Mouse (Mus musculus): ENCODE data around the gene Ppp2r1b. TPM values are rescaled to one million over a fixed set of nuclear protein-coding genes. Genes with fewer than 3 reads are reported as not detected.

Ppp2r1b gene
- polyA plus RNA-seq (2012; ENCODE audit: insufficient read depth, insufficient read length, missing spikeins) = 35.1 and 41.6 TPM in 2 replicates

DNA sequence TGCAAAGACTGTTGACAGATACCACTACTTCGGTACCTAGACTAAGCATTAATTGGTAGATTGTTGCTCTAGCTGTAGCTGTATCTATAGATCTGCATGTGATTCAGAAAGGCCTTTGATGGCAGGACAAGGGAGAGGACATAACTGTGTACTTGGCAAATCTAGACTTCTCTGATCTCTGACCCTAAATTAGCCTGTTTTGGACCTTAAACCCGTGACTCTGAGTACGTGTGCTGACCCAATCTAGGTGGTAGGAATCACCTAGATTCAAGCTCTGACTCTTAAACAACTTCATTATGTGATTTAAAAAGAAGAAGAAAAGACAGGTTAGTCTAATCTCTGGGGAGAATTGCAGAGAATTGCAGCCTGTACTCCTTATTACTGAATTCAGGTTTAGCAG is at the start of gene Ppp2r1b:
Ppp2r1b (plus strand) TSS at position 221 of the 400 bp plus-strand sequence.
- no peak within 1 kb of the TSS for H3K4me3 ChIP-seq (ENCODE audit: insufficient read depth, low read depth, low read length)
- H3K4me1 ChIP-seq (ENCODE audit: control insufficient read depth, insufficient read depth, insufficient read length, low read length) = peaks cover 12% of the 10 kb centered on the region
- H3K27ac ChIP-seq (replicated peaks; ENCODE audit: low read depth, low read length) = no peak within 1 kb of the TSS

DNA sequence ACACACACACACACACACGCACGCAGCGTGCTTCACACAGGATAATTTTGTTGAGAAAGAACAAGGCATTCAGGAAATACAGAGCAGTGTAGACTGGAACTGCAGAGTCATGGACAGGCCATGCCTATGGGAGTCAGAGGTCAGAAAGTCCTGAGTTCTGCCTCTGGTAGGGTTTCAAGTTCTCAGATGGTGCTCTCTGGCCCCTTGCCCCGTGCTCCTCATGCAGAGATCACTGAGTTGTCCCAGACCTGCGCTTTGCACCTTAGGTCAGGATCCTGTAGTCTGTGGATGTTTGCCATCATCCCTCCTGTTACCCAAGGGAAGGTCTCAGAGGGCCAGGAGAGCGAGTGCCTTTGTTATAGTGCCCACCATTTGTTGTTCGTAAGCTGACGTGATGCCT is 48.3 kb upstream of the Ppp2r1b start:
- Histone ChIP-seq H3K27ac (replicated peaks; ENCODE audit: low read depth, low read length) (peak overlapping the region; percentile 87), H3K4me1 (ENCODE audit: control insufficient read depth, insufficient read depth, insufficient read length, low read length) (peaks cover 12% of the 10 kb centered on the region), H3K4me3 (ENCODE audit: insufficient read depth, low read depth, low read length) (no peak overlapping the region)

DNA sequence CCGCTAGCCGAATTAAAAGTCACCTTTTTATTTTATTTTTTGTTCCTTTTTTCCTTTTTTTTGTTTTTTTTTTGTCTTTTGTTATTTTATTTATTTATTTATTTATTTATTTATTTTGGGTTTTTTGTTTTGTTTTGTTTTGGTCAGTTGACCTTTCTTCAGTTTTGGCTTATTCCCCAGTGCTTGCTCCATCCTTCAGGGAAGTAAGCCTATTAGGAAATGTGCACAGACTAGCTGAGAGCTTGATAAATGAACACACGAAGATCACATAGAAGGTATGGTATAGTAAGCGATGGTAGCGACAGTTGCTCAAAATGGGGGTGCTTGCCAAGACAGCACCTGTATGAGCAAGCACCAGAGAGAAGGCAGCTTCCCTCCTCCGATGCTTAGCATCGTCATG is 47.5 kb upstream of the Ppp2r1b start:
- H3K27ac ChIP-seq (replicated peaks; ENCODE audit: low read depth, low read length) = peak overlapping the region; percentile 98
- no peak overlapping the region for H3K4me3 ChIP-seq (ENCODE audit: insufficient read depth, low read depth, low read length)
- H3K4me1 ChIP-seq (ENCODE audit: control insufficient read depth, insufficient read depth, insufficient read length, low read length) = peaks cover 12% of the 10 kb centered on the region

- Histone ChIP-seq H3K27ac (replicated peaks; ENCODE audit: low read depth, low read length) (peak overlapping the region; percentile 98), H3K4me3 (ENCODE audit: insufficient read depth, low read depth, low read length) (no peak overlapping the region), H3K4me1 (ENCODE audit: control insufficient read depth, insufficient read depth, insufficient read length, low read length) (peaks cover 14% of the 10 kb centered on the region)
These were observed 46.7 kb upstream of the Ppp2r1b start for GRCm38 (mm10) chr9:50798368-50798767.

DNA sequence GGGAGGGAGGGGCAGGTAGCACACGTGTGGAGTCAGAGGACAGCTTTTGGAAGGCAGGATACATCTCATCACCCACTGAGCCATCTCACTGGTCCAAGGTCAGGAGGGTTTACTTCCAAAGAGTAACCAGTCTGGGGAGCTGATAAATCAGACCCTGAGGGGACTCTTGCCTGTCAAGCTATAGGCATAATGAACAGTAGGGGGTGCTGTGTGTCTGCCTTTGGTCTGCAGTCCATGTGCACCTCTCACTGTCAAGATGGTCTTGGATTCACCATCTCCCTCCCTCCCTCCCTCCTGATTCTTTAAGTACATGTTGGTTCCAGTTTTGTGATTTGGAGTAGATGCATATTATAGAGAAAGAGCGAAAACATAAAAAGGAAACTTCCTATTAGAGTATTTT is 44.1 kb upstream of the Ppp2r1b start:
- H3K4me1 ChIP-seq (ENCODE audit: control insufficient read depth, insufficient read depth, insufficient read length, low read length) = peaks cover 12% of the 10 kb centered on the region
- H3K27ac ChIP-seq (replicated peaks; ENCODE audit: low read depth, low read length) = no peak overlapping the region
- no peak overlapping the region for H3K4me3 ChIP-seq (ENCODE audit: insufficient read depth, low read depth, low read length)

GRCm38 (mm10) chr9:50803055-50803671 is 41.9 kb upstream of the Ppp2r1b start:
- Histone ChIP-seq H3K4me3 (ENCODE audit: insufficient read depth, low read depth, low read length) (no peak overlapping the region), H3K4me1 (ENCODE audit: control insufficient read depth, insufficient read depth, insufficient read length, low read length) (peaks cover 2% of the 10 kb centered on the region; the same call in 1 of the 2 replicates), H3K27ac (replicated peaks; ENCODE audit: low read depth, low read length) (0 out of 2 replicates have a peak overlapping the region, but pooled peaks have one; percentile 16)

DNA sequence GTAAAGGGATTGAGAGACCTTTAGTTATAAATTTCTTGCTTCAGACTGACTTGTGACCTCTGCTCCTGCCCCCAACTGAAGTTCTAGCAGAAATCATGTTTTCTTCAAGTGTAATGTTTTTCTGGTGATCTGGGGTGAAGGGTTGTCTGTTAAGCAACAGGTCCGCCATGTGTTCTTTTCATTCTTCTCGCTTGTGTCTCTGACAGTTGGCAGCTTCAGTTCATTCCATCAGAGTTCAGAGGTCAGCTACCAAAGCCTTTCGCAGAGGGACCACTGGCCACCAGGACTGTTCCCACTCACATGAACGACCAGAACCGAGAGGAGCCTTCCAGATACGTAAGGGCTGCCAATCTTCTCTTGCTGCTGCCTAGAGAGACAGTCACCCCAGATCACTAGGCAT is 36.6 kb upstream of the Ppp2r1b start:
- H3K4me1 ChIP-seq (ENCODE audit: control insufficient read depth, insufficient read depth, insufficient read length, low read length) = peaks cover 13% of the 10 kb centered on the region
- no peak overlapping the region for H3K4me3 ChIP-seq (ENCODE audit: insufficient read depth, low read depth, low read length)
- H3K27ac ChIP-seq (replicated peaks; ENCODE audit: low read depth, low read length) = peak overlapping the region; percentile 97

GRCm38 (mm10) chr9:50809146-50809545 is 36.0 kb upstream of the Ppp2r1b start:
- Histone ChIP-seq H3K27ac (replicated peaks; ENCODE audit: low read depth, low read length) (peak overlapping the region; percentile 99), H3K4me3 (ENCODE audit: insufficient read depth, low read depth, low read length) (no peak overlapping the region), H3K4me1 (ENCODE audit: control insufficient read depth, insufficient read depth, insufficient read length, low read length) (peaks cover 13% of the 10 kb centered on the region)

GRCm38 (mm10) chr9:50811187-50811586 is 33.9 kb upstream of the Ppp2r1b start:
- Histone ChIP-seq H3K4me1 (ENCODE audit: control insufficient read depth, insufficient read depth, insufficient read length, low read length) (peaks cover 13% of the 10 kb centered on the region), H3K27ac (replicated peaks; ENCODE audit: low read depth, low read length) (peak overlapping the region; percentile 75)

DNA sequence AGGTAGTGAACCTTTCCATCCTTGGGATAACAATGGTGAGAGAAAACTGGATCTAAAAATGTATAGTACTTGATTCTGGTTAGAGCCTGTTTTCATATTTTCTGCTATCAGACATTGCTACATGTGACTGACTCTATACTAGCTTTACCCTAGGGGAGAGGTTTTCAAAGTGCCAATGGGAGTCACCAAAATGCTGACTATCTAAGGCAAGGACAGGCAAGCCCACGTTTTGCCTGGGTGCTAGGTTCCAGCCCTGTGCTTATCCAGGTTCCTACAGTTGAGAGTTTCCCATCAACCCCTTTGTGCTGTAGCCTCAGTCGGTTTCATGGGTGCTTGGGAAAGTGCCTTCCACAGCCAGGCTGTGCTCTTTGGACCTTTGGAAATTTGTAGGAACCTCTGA is 33.4 kb upstream of the Ppp2r1b start:
- Histone ChIP-seq H3K4me1 (ENCODE audit: control insufficient read depth, insufficient read depth, insufficient read length, low read length) (peaks cover 13% of the 10 kb centered on the region), H3K27ac (replicated peaks; ENCODE audit: low read depth, low read length) (peak overlapping the region; percentile 61), H3K4me3 (ENCODE audit: insufficient read depth, low read depth, low read length) (no peak overlapping the region)

More at GRCm38 (mm10) chr9:50811187-50811586, 33.9 kb upstream of the Ppp2r1b start:
- H3K4me3 ChIP-seq (ENCODE audit: insufficient read depth, low read depth, low read length) = no peak overlapping the region

DNA sequence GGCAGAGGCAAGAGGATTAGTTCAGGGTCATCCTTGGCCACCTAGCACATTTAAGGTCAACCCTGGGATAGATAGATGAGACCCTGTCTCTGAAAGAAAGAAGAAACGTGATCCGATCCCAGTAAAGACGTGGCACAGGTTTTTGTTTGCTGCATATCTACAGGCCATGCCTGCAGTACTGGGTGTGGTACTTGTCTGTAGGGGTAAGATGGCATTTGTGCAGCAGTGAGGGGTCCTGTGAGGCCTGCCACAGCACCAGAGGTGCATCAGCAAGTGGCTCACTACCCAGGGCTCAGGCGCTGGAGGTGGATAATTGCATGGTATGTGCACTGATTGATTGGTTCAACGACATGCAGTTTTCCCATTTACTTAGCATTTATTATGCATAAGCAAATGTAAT is 31.3 kb upstream of the Ppp2r1b start:
- Histone ChIP-seq H3K4me1 (ENCODE audit: control insufficient read depth, insufficient read depth, insufficient read length, low read length) (peaks cover 12% of the 10 kb centered on the region), H3K4me3 (ENCODE audit: insufficient read depth, low read depth, low read length) (no peak overlapping the region), H3K27ac (replicated peaks; ENCODE audit: low read depth, low read length) (no peak overlapping the region)

GRCm38 (mm10) chr9:50815666-50816065 is 29.4 kb upstream of the Ppp2r1b start:
- no peak overlapping the region for H3K4me3 ChIP-seq (ENCODE audit: insufficient read depth, low read depth, low read length)
- H3K27ac ChIP-seq (replicated peaks; ENCODE audit: low read depth, low read length) = no peak overlapping the region
- H3K4me1 ChIP-seq (ENCODE audit: control insufficient read depth, insufficient read depth, insufficient read length, low read length) = peaks cover 11% of the 10 kb centered on the region; the same call in 1 of the 2 replicates

- Histone ChIP-seq H3K4me1 (ENCODE audit: control insufficient read depth, insufficient read depth, insufficient read length, low read length) (peaks cover 11% of the 10 kb centered on the region; the same call in 1 of the 2 replicates), H3K4me3 (ENCODE audit: insufficient read depth, low read depth, low read length) (no peak overlapping the region), H3K27ac (replicated peaks; ENCODE audit: low read depth, low read length) (no peak overlapping the region)
These were observed 28.6 kb upstream of the Ppp2r1b start for GRCm38 (mm10) chr9:50816512-50816911.

DNA sequence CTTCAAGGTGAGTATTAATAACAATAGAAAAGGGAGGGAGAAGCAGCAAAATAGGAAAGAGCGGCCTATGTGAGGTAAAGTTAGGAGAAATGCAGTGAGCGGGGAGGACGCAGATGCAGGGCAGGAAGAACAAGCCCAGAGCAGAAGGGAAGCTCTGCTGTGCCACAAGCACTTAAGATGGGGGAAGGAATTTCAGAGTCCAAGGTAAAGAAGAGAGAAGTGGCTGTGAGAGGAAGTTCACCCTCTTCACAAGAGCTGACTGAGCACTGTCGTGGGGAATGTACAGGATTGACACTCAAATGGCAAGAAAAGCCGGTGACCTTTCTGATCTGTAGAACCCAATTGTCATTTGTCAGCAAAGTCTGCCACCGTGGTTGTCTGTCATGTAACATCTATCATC is 27.1 kb upstream of the Ppp2r1b start:
- no peak overlapping the region for H3K4me3 ChIP-seq (ENCODE audit: insufficient read depth, low read depth, low read length)
- H3K4me1 ChIP-seq (ENCODE audit: control insufficient read depth, insufficient read depth, insufficient read length, low read length) = peaks cover 2% of the 10 kb centered on the region; the same call in 1 of the 2 replicates
- 0 out of 2 replicates have a peak overlapping the region, but pooled peaks have one; percentile 4 for H3K27ac ChIP-seq (replicated peaks; ENCODE audit: low read depth, low read length)

DNA sequence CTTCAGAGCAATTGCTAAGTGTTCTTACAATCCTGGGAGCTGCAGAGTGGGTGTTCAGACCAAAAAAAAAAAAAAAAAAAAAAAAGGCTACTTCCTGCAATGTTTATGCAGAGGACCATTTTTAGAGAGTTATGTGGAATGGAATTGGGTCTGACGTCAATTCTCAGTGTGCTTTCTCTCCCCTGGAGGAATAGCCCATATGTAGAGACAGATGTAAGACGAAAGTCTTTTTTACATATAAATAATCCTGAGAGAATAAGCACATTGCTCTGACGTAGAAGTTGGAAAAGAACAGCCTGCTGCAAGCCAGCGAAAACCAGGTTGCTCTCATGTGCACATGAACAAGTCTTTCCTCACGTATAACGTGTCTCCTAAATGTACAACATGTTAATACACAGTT is 25.4 kb upstream of the Ppp2r1b start:
- peaks cover 2% of the 10 kb centered on the region; the same call in 1 of the 2 replicates for H3K4me1 ChIP-seq (ENCODE audit: control insufficient read depth, insufficient read depth, insufficient read length, low read length)
- H3K4me3 ChIP-seq (ENCODE audit: insufficient read depth, low read depth, low read length) = no peak overlapping the region
- 0 out of 2 replicates have a peak overlapping the region, but pooled peaks have one; percentile 46 for H3K27ac ChIP-seq (replicated peaks; ENCODE audit: low read depth, low read length)

GRCm38 (mm10) chr9:50821651-50822050 is 23.4 kb upstream of the Ppp2r1b start:
- H3K27ac ChIP-seq (replicated peaks; ENCODE audit: low read depth, low read length) = no peak overlapping the region
- H3K4me3 ChIP-seq (ENCODE audit: insufficient read depth, low read depth, low read length) = no peak overlapping the region
- peaks cover 2% of the 10 kb centered on the region; the same call in 1 of the 2 replicates for H3K4me1 ChIP-seq (ENCODE audit: control insufficient read depth, insufficient read depth, insufficient read length, low read length)
